Mouse (Mus musculus): Measurements from ENCODE around the gene Pias4. TPM values are rescaled to one million over a fixed set of nuclear protein-coding genes. Genes with fewer than 3 reads are reported as not detected.

The Pias4 gene
- polyA plus RNA-seq, 1 experiment from 2014 or later = 27.9 TPM

GRCm38 (mm10) chr10:81119625-81120024 lies 48.1 kb downstream of the Pias4 start:
- no peak for DNase-seq (ENCODE audit: low spot score)
- H3K9ac ChIP-seq (replicated peaks; ENCODE audit: low read depth) = no peak overlapping the region
- H3K27ac ChIP-seq (ENCODE audit: low read length) = no peak overlapping the region
- 91% methylated on average over 10 of the region's 10 CpGs for WGBS
- no peaks in the 10 kb centered on the region for H3K4me1 ChIP-seq (ENCODE audit: insufficient read depth, low read depth, low read length)
- TF ChIP-seq CTCF (IDR thresholded peaks at IDR 0.05) = no peak
- no peak for TF ChIP-seq EP300 (IDR thresholded peaks at IDR 0.05)
- H3K4me3 ChIP-seq (ENCODE audit: low read depth, low read length) = no peak overlapping the region
- ATAC-seq = no peak
- H3K27me3 ChIP-seq (replicated peaks; ENCODE audit: insufficient read depth, low read length) = no peaks in the 10 kb centered on the region
- no peak overlapping the region for H3K4me2 ChIP-seq (replicated peaks; ENCODE audit: low read depth, low read length)
- H3K36me3 ChIP-seq (ENCODE audit: insufficient read depth, low read length) = peaks cover 49% of the 10 kb centered on the region
- H3K9me3 ChIP-seq (ENCODE audit: low read length) = no peaks in the 10 kb centered on the region

GRCm38 (mm10) chr10:81112946-81113345 lies 54.8 kb downstream of the Pias4 start:
- Histone ChIP-seq H3K4me1 (ENCODE audit: insufficient read depth, low read depth, low read length) (no peaks in the 10 kb centered on the region), H3K36me3 (ENCODE audit: insufficient read depth, low read length) (peaks cover 39% of the 10 kb centered on the region), H3K27me3 (replicated peaks; ENCODE audit: insufficient read depth, low read length) (no peaks in the 10 kb centered on the region), H3K4me2 (replicated peaks; ENCODE audit: low read depth, low read length) (no peak overlapping the region), H3K4me3 (ENCODE audit: low read depth, low read length) (no peak overlapping the region), H3K9ac (replicated peaks; ENCODE audit: low read depth) (no peak overlapping the region), H3K27ac (ENCODE audit: low read length) (no peak overlapping the region), H3K9me3 (ENCODE audit: low read length) (no peaks in the 10 kb centered on the region)
- TF ChIP-seq EP300 (IDR thresholded peaks at IDR 0.05) (no peak), CTCF (IDR thresholded peaks at IDR 0.05) (no peak)
- ATAC-seq (no peak), DNase-seq (ENCODE audit: low spot score) (no peak)
- 85% methylated on average over 6 of the region's 6 CpGs for WGBS

- under 1% methylated on average over 33 of the region's 35 CpGs for WGBS
- H3K4me2 ChIP-seq (replicated peaks; ENCODE audit: low read depth, low read length) = peak overlapping the region; percentile 61
- peak overlapping the region; percentile 99 for H3K27ac ChIP-seq (ENCODE audit: low read length)
- H3K9me3 ChIP-seq (ENCODE audit: low read length) = no peaks in the 10 kb centered on the region
- DNase-seq (ENCODE audit: low spot score) = peak; percentile 90
- no peak for TF ChIP-seq EP300 (IDR thresholded peaks at IDR 0.05)
- TF ChIP-seq CTCF (IDR thresholded peaks at IDR 0.05) = peak; percentile 56
- H3K27me3 ChIP-seq (replicated peaks; ENCODE audit: insufficient read depth, low read length) = no peaks in the 10 kb centered on the region
- peak overlapping the region; percentile 74 for H3K4me3 ChIP-seq (ENCODE audit: low read depth, low read length)
- peaks cover 7% of the 10 kb centered on the region for H3K4me1 ChIP-seq (ENCODE audit: insufficient read depth, low read depth, low read length)
- peak; percentile 94 for ATAC-seq
- peaks cover 19% of the 10 kb centered on the region for H3K36me3 ChIP-seq (ENCODE audit: insufficient read depth, low read length)
- H3K9ac ChIP-seq (replicated peaks; ENCODE audit: low read depth) = peak overlapping the region; percentile 79
Observed at GRCm38 (mm10) chr10:81106113-81106721, 61.5 kb downstream of the Pias4 start.

GRCm38 (mm10) chr10:81105565-81106112 lies 62.1 kb downstream of the Pias4 start, which contains the start of gene Map2k2:
Gene Map2k2 (plus strand): TSS chr10:81105915.
- H3K9ac ChIP-seq (replicated peaks; ENCODE audit: low read depth) = peak within 1 kb of the TSS; percentile 79
- peak within 1 kb of the TSS; percentile 99 for H3K27ac ChIP-seq (ENCODE audit: low read length)
- DNase-seq (ENCODE audit: low spot score) (peak; percentile 98), ATAC-seq (peak; percentile 97)
- peaks cover 7% of the 10 kb centered on the region for H3K4me1 ChIP-seq (ENCODE audit: insufficient read depth, low read depth, low read length)
- no peaks in the 10 kb centered on the region for H3K9me3 ChIP-seq (ENCODE audit: low read length)
- H3K4me2 ChIP-seq (replicated peaks; ENCODE audit: low read depth, low read length) = peak within 1 kb of the TSS; percentile 61
- TF ChIP-seq CTCF (IDR thresholded peaks at IDR 0.05) (no peak), EP300 (IDR thresholded peaks at IDR 0.05) (peak; percentile 37; the same call in 1 of the 2 replicates)
- peaks cover 19% of the 10 kb centered on the region for H3K36me3 ChIP-seq (ENCODE audit: insufficient read depth, low read length)
- 2% methylated on average over 55 of the region's 56 CpGs for WGBS
- peak within 1 kb of the TSS; percentile 74 for H3K4me3 ChIP-seq (ENCODE audit: low read depth, low read length)
- no peaks in the 10 kb centered on the region for H3K27me3 ChIP-seq (replicated peaks; ENCODE audit: insufficient read depth, low read length)

Small RNA genes within 50 kb of the gene (microRNA-seq; reads per million reads assigned to microRNA genes)
- gene Mir5615-1 (not detected), gene Mir5615-2 (not detected)

Other genes with a start within 250 kb of the Pias4 start
- 6.9 and 7.3 TPM in 2 replicates for gene Lmnb2, start 249.7 kb downstream of the Pias4 start, polyA plus RNA-seq (2015; fragmentation: Nextera tagmentation; extraction: Ambion mirVana)
- gene Gadd45b, start 237.8 kb downstream of the Pias4 start, polyA plus RNA-seq (2015; fragmentation: Nextera tagmentation; extraction: Ambion mirVana) = 131 and 145 TPM in 2 replicates
- 1.0 and 1.4 TPM in 2 replicates for gene Gng7, start 153.0 kb downstream of the Pias4 start, polyA plus RNA-seq (2015; fragmentation: Nextera tagmentation; extraction: Ambion mirVana)
- not detected in 2 replicates for gene Diras1, start 142.3 kb downstream of the Pias4 start, polyA plus RNA-seq (2015; fragmentation: Nextera tagmentation; extraction: Ambion mirVana)
- 15.4 and 16.0 TPM in 2 replicates for gene Slc39a3, start 130.5 kb downstream of the Pias4 start, polyA plus RNA-seq (2015; fragmentation: Nextera tagmentation; extraction: Ambion mirVana)
- 102 and 103 TPM in 2 replicates for gene Sgta, start 107.7 kb downstream of the Pias4 start, polyA plus RNA-seq (2015; fragmentation: Nextera tagmentation; extraction: Ambion mirVana)
- 14.0 and 15.1 TPM in 2 replicates for gene Thop1, start 97.9 kb downstream of the Pias4 start, polyA plus RNA-seq (2015; fragmentation: Nextera tagmentation; extraction: Ambion mirVana)
- gene Creb3l3, start 69.0 kb downstream of the Pias4 start, polyA plus RNA-seq (2015; fragmentation: Nextera tagmentation; extraction: Ambion mirVana) = 0.40 and 0.57 TPM in 2 replicates
- 118 and 121 TPM in 2 replicates for gene Map2k2, start 62.0 kb downstream of the Pias4 start, polyA plus RNA-seq (2015; fragmentation: Nextera tagmentation; extraction: Ambion mirVana)
- gene Zbtb7a, start 32.7 kb downstream of the Pias4 start, polyA plus RNA-seq (2015; fragmentation: Nextera tagmentation; extraction: Ambion mirVana) = 58.2 and 62.0 TPM in 2 replicates
- gene Eef2, start 8.7 kb upstream of the Pias4 start, polyA plus RNA-seq (2015; fragmentation: Nextera tagmentation; extraction: Ambion mirVana) = 509 and 537 TPM in 2 replicates
- 48.9 and 50.2 TPM in 2 replicates for gene Dapk3, start 15.1 kb upstream of the Pias4 start, polyA plus RNA-seq (2015; fragmentation: Nextera tagmentation; extraction: Ambion mirVana)
- 0.16 and 0.25 TPM in 2 replicates for gene 4930442H23Rik, start 15.9 kb upstream of the Pias4 start, polyA plus RNA-seq (2015; fragmentation: Nextera tagmentation; extraction: Ambion mirVana)
- gene Nmrk2, start 34.1 kb upstream of the Pias4 start, polyA plus RNA-seq (2015; fragmentation: Nextera tagmentation; extraction: Ambion mirVana) = 0.80 and 0.92 TPM in 2 replicates
- not detected in 2 replicates for gene Atcay, start 62.9 kb upstream of the Pias4 start, polyA plus RNA-seq (2015; fragmentation: Nextera tagmentation; extraction: Ambion mirVana)
- gene Zfr2, start 65.2 kb upstream of the Pias4 start, polyA plus RNA-seq (2015; fragmentation: Nextera tagmentation; extraction: Ambion mirVana) = 2.3 and 2.4 TPM in 2 replicates
- gene Matk, start 85.0 kb upstream of the Pias4 start, polyA plus RNA-seq (2015; fragmentation: Nextera tagmentation; extraction: Ambion mirVana) = 1.5 and 1.6 TPM in 2 replicates
- 132 and 162 TPM in 2 replicates for gene Mrpl54, start 99.0 kb upstream of the Pias4 start, polyA plus RNA-seq (2015; fragmentation: Nextera tagmentation; extraction: Ambion mirVana)
- 47.9 and 49.4 TPM in 2 replicates for gene Apba3, start 99.0 kb upstream of the Pias4 start, polyA plus RNA-seq (2015; fragmentation: Nextera tagmentation; extraction: Ambion mirVana)
- 24.1 and 30.8 TPM in 2 replicates for gene Tjp3, start 123.7 kb upstream of the Pias4 start, polyA plus RNA-seq (2015; fragmentation: Nextera tagmentation; extraction: Ambion mirVana)
- 31.2 and 32.4 TPM in 2 replicates for gene Pip5k1c, start 125.0 kb upstream of the Pias4 start, polyA plus RNA-seq (2015; fragmentation: Nextera tagmentation; extraction: Ambion mirVana)
- gene Cactin, start 153.2 kb upstream of the Pias4 start, polyA plus RNA-seq (2015; fragmentation: Nextera tagmentation; extraction: Ambion mirVana) = 20.3 and 23.0 TPM in 2 replicates
- 19.6 and 28.4 TPM in 2 replicates for gene Tbxa2r, start 160.8 kb upstream of the Pias4 start, polyA plus RNA-seq (2015; fragmentation: Nextera tagmentation; extraction: Ambion mirVana)
- gene Gipc3, start 175.3 kb upstream of the Pias4 start, polyA plus RNA-seq (2015; fragmentation: Nextera tagmentation; extraction: Ambion mirVana) = 0.33 and 0.55 TPM in 2 replicates
- gene Hmg20b, start 182.6 kb upstream of the Pias4 start, polyA plus RNA-seq (2015; fragmentation: Nextera tagmentation; extraction: Ambion mirVana) = 94.3 and 101 TPM in 2 replicates
- gene Mfsd12, start 189.6 kb upstream of the Pias4 start, polyA plus RNA-seq (2015; fragmentation: Nextera tagmentation; extraction: Ambion mirVana) = 14.0 and 16.9 TPM in 2 replicates
- 5.4 and 6.6 TPM in 2 replicates for gene 4930404N11Rik, start 197.9 kb upstream of the Pias4 start, polyA plus RNA-seq (2015; fragmentation: Nextera tagmentation; extraction: Ambion mirVana)
- gene Fzr1, start 210.6 kb upstream of the Pias4 start, polyA plus RNA-seq (2015; fragmentation: Nextera tagmentation; extraction: Ambion mirVana) = 39.5 and 39.7 TPM in 2 replicates
- gene Dohh, start 216.5 kb upstream of the Pias4 start, polyA plus RNA-seq (2015; fragmentation: Nextera tagmentation; extraction: Ambion mirVana) = 49.4 and 55.2 TPM in 2 replicates
- 2.4 and 3.0 TPM in 2 replicates for gene Gm48551, start 216.5 kb upstream of the Pias4 start, polyA plus RNA-seq (2015; fragmentation: Nextera tagmentation; extraction: Ambion mirVana)
- gene Gm48552, start 221.1 kb upstream of the Pias4 start, polyA plus RNA-seq (2015; fragmentation: Nextera tagmentation; extraction: Ambion mirVana) = 0.20 and 0.63 TPM in 2 replicates
- 3.1 and 3.6 TPM in 2 replicates for gene Smim24, start 225.1 kb upstream of the Pias4 start, polyA plus RNA-seq (2015; fragmentation: Nextera tagmentation; extraction: Ambion mirVana)

Data from lung, postnatal 0 days (tissue).